Mouse (Mus musculus): ENCODE measurements around the gene Nxf1. TPM values are rescaled to one million over a fixed set of nuclear protein-coding genes. Genes with fewer than 3 reads are reported as not detected.

The Nxf1 gene
- polyA plus RNA-seq, 1 experiment from 2014 or later = 267 TPM

Other genes with a start within 250 kb of the Nxf1 start
- gene Slc22a8, start 165.8 kb upstream of the Nxf1 start, polyA plus RNA-seq (2017; shearing (Covaris generic)) = not detected
- not detected for gene Slc22a6, start 139.0 kb upstream of the Nxf1 start, polyA plus RNA-seq (2017; shearing (Covaris generic))
- not detected for gene Chrm1, start 93.3 kb upstream of the Nxf1 start, polyA plus RNA-seq (2017; shearing (Covaris generic))
- gene Slc3a2, start 33.7 kb upstream of the Nxf1 start, polyA plus RNA-seq (2017; shearing (Covaris generic)) = 89.7 TPM
- 107 TPM for gene Wdr74, start 21.2 kb upstream of the Nxf1 start, polyA plus RNA-seq (2017; shearing (Covaris generic))
- 1.3 TPM for gene 1700092M07Rik, start 16.4 kb upstream of the Nxf1 start, polyA plus RNA-seq (2017; shearing (Covaris generic))
- gene Stx5a, start 15.7 kb upstream of the Nxf1 start, polyA plus RNA-seq (2017; shearing (Covaris generic)) = 183 TPM
- 114 TPM for gene Tmem223, start 13.9 kb downstream of the Nxf1 start, polyA plus RNA-seq (2017; shearing (Covaris generic))
- 189 TPM for gene Tmem179b, start 17.4 kb downstream of the Nxf1 start, polyA plus RNA-seq (2017; shearing (Covaris generic))
- 4.1 TPM for gene Taf6l, start 29.3 kb downstream of the Nxf1 start, polyA plus RNA-seq (2017; shearing (Covaris generic))
- gene Polr2g, start 41.5 kb downstream of the Nxf1 start, polyA plus RNA-seq (2017; shearing (Covaris generic)) = 194 TPM
- gene Zbtb3, start 45.5 kb downstream of the Nxf1 start, polyA plus RNA-seq (2017; shearing (Covaris generic)) = 4.8 TPM
- 52.7 TPM for gene Ttc9c, start 62.3 kb downstream of the Nxf1 start, polyA plus RNA-seq (2017; shearing (Covaris generic))
- 5.2 TPM for gene Hnrnpul2, start 62.9 kb downstream of the Nxf1 start, polyA plus RNA-seq (2017; shearing (Covaris generic))
- not detected for gene AC129217.1, start 72.7 kb downstream of the Nxf1 start, polyA plus RNA-seq (2017; shearing (Covaris generic))
- gene Bscl2, start 80.4 kb downstream of the Nxf1 start, polyA plus RNA-seq (2017; shearing (Covaris generic)) = 120 TPM
- 0.36 TPM for gene Gng3, start 82.1 kb downstream of the Nxf1 start, polyA plus RNA-seq (2017; shearing (Covaris generic))
- 0.11 TPM for gene Lrrn4cl, start 93.7 kb downstream of the Nxf1 start, polyA plus RNA-seq (2017; shearing (Covaris generic))
- gene Ubxn1, start 114.4 kb downstream of the Nxf1 start, polyA plus RNA-seq (2017; shearing (Covaris generic)) = 163 TPM
- 103 TPM for gene Uqcc3, start 123.8 kb downstream of the Nxf1 start, polyA plus RNA-seq (2017; shearing (Covaris generic))
- 88.4 TPM for gene Lbhd1, start 126.7 kb downstream of the Nxf1 start, polyA plus RNA-seq (2017; shearing (Covaris generic))
- not detected for gene Gm49403, start 126.9 kb downstream of the Nxf1 start, polyA plus RNA-seq (2017; shearing (Covaris generic))
- gene 1810009A15Rik, start 131.8 kb downstream of the Nxf1 start, polyA plus RNA-seq (2017; shearing (Covaris generic)) = 66.5 TPM
- gene Gm49416, start 131.9 kb downstream of the Nxf1 start, polyA plus RNA-seq (2017; shearing (Covaris generic)) = not detected
- 38.9 TPM for gene Ints5, start 135.9 kb downstream of the Nxf1 start, polyA plus RNA-seq (2017; shearing (Covaris generic))
- 138 TPM for gene Ganab, start 141.0 kb downstream of the Nxf1 start, polyA plus RNA-seq (2017; shearing (Covaris generic))
- 27.6 TPM for gene B3gat3, start 163.3 kb downstream of the Nxf1 start, polyA plus RNA-seq (2017; shearing (Covaris generic))
- 10.9 TPM for gene Rom1, start 172.3 kb downstream of the Nxf1 start, polyA plus RNA-seq (2017; shearing (Covaris generic))
- 59.8 TPM for gene Eml3, start 172.5 kb downstream of the Nxf1 start, polyA plus RNA-seq (2017; shearing (Covaris generic))
- gene Mta2, start 184.8 kb downstream of the Nxf1 start, polyA plus RNA-seq (2017; shearing (Covaris generic)) = 130 TPM
- gene Tut1, start 196.8 kb downstream of the Nxf1 start, polyA plus RNA-seq (2017; shearing (Covaris generic)) = 49.0 TPM
- gene Eef1g, start 210.0 kb downstream of the Nxf1 start, polyA plus RNA-seq (2017; shearing (Covaris generic)) = 342 TPM
- 81.5 TPM for gene Ahnak, start 232.2 kb downstream of the Nxf1 start, polyA plus RNA-seq (2017; shearing (Covaris generic))

All from CD4-positive, CD25-positive, alpha-beta regulatory T cell, adult 9 weeks (primary cell).